Comparison of ENCODE assay signal across 8 mouse cellular contexts in genomic region chr2:13574066-13574800, GRCm38 (mm10). TPM values are rescaled to one million over a fixed set of nuclear protein-coding genes. Genes with fewer than 3 reads are reported as not detected.
DNase-seq lines count a peak whose midpoint lies in the region; ATAC-seq and TF ChIP-seq lines count a peak whose summit lies in the region.

No protein-coding gene starts in this region.

- H3K27ac ChIP-seq in intestine, embryonic 14.5 days (ENCODE audit: low read depth) = peak overlapping the region; percentile 98
- peak overlapping the region; percentile 58 for H3K27ac ChIP-seq in liver, adult 2 months (replicated peaks; ENCODE audit: insufficient read depth, low read depth, low read length)
- H3K27ac ChIP-seq in midbrain, postnatal 0 days (ENCODE audit: low read depth, low read length) = peak overlapping the region; percentile 64

- H3K9me3 ChIP-seq in intestine, embryonic 14.5 days (ENCODE audit: control insufficient read depth, low read length) = no peaks in the 10 kb centered on the region
- H3K9me3 ChIP-seq in midbrain, postnatal 0 days (ENCODE audit: low read length) = no peaks in the 10 kb centered on the region

- H3K79me2 ChIP-seq in liver, adult 2 months (ENCODE audit: control insufficient read depth, insufficient read depth, low read length) = no peaks in the 10 kb centered on the region

- H3K27me3 ChIP-seq in intestine, embryonic 14.5 days (replicated peaks; ENCODE audit: control insufficient read depth, insufficient read depth, low read length) = no peaks in the 10 kb centered on the region
- 0 out of 2 replicates have a peak, but pooled peaks cover 2% of the 10 kb centered on the region for H3K27me3 ChIP-seq in liver, adult 2 months (ENCODE audit: control insufficient read depth, insufficient read depth, low read length)
- no peaks in the 10 kb centered on the region for H3K27me3 ChIP-seq in midbrain, postnatal 0 days (ENCODE audit: insufficient read depth, low read length)

- peak; percentile 63; the same call in 1 of the 2 replicates for TF ChIP-seq POLR2A in liver, adult 2 months (IDR thresholded peaks at IDR 0.05; ENCODE audit: extremely low read depth, insufficient read depth, low read length)

- TF ChIP-seq CTCF in liver, adult 2 months (IDR thresholded peaks at IDR 0.05; ENCODE audit: low read depth, low read length) = no peak
- TF ChIP-seq CTCF in midbrain, postnatal 0 days (IDR thresholded peaks at IDR 0.05) = no peak; the same call in none of the 2 replicates

- H3K36me3 ChIP-seq in intestine, embryonic 14.5 days (ENCODE audit: control insufficient read depth, insufficient read depth, low read length) = peaks cover 24% of the 10 kb centered on the region
- no peaks in the 10 kb centered on the region for H3K36me3 ChIP-seq in liver, adult 2 months (ENCODE audit: control insufficient read depth, insufficient read depth, low read length)
- H3K36me3 ChIP-seq in midbrain, postnatal 0 days (ENCODE audit: insufficient read depth, low read length) = no peaks in the 10 kb centered on the region

- peak overlapping the region; percentile 87 for H3K4me3 ChIP-seq in intestine, embryonic 14.5 days (ENCODE audit: low read depth, low read length)
- peak overlapping the region; percentile 67 for H3K4me3 ChIP-seq in liver, adult 2 months (ENCODE audit: insufficient read depth, low read depth, low read length)
- H3K4me3 ChIP-seq in midbrain, postnatal 0 days (ENCODE audit: low read depth, low read length) = peak overlapping the region; percentile 55

- H3K4me1 ChIP-seq in intestine, embryonic 14.5 days (replicated peaks; ENCODE audit: control insufficient read depth, insufficient read depth, low read length) = peaks cover 13% of the 10 kb centered on the region
- H3K4me1 ChIP-seq in liver, adult 2 months (ENCODE audit: control insufficient read depth, insufficient read depth, low read length) = peaks cover 3% of the 10 kb centered on the region; the same call in 1 of the 2 replicates
- H3K4me1 ChIP-seq in midbrain, postnatal 0 days (ENCODE audit: insufficient read depth, low read length) = 0 out of 2 replicates have a peak, but pooled peaks cover 7% of the 10 kb centered on the region

- peak; percentile 18 for DNase-seq in right cerebral cortex, adult 18-20 months
- DNase-seq in right cerebral cortex, postnatal 36 days (ENCODE audit: low spot score in 2 of 2) = no peak
- peak; percentile 47 to 56 for DNase-seq in cerebellum, postnatal 25 days
- peak; percentile 88 for DNase-seq in gastrocnemius, postnatal 25 days
- peak; percentile 94 for DNase-seq in intestine, embryonic 14.5 days (ENCODE audit: low spot score)
- peak; percentile 24 for DNase-seq in liver, adult 2 months (ENCODE audit: extremely low read depth, low read depth, low spot score)
- peak; percentile 92 for DNase-seq in midbrain, postnatal 0 days (ENCODE audit: low spot score)
- peak; percentile 67 to 82 for DNase-seq in spleen, postnatal 4 days (ENCODE audit: low spot score in 2 of 2)

- H3K4me2 ChIP-seq in intestine, embryonic 14.5 days (ENCODE audit: low read length) = peak overlapping the region; percentile 64
- peak overlapping the region; percentile 88 for H3K4me2 ChIP-seq in midbrain, postnatal 0 days (ENCODE audit: low read depth, low read length, poor library complexity, severe bottlenecking)

- H3K9ac ChIP-seq in intestine, embryonic 14.5 days (ENCODE audit: low read length) = peak overlapping the region; percentile 81
- peak overlapping the region; percentile 54 for H3K9ac ChIP-seq in liver, adult 2 months (ENCODE audit: low read depth, low read length)
- peak overlapping the region; percentile 59 for H3K9ac ChIP-seq in midbrain, postnatal 0 days (replicated peaks; ENCODE audit: low read length, poor library complexity, severe bottlenecking)

- peak; percentile 95 for ATAC-seq in intestine, embryonic 14.5 days (replicated peaks; ENCODE audit: low FRiP score, low TSS enrichment, low read depth)
- ATAC-seq in midbrain, postnatal 0 days (ENCODE audit: low FRiP score) = peak; percentile 89

- under 1% methylated on average over 46 of the region's 46 CpGs for WGBS in intestine, embryonic 14.5 days
- whole genome bisulfite sequencing in liver, adult 2 months = 1% methylated on average over 46 of the region's 46 CpGs
- WGBS in midbrain, postnatal 0 days = under 1% methylated on average over 46 of the region's 46 CpGs

RNA-seq across cellular contexts. Expression of gene Vim, which starts 0.5 kb away (rescaled TPM):
- total RNA-seq in gastrocnemius, postnatal 25 days (2021) = 100 to 1,000 TPM; 144 to 281 TPM
- polyA plus RNA-seq in intestine, embryonic 14.5 days (2014; fragmentation: Nextera tagmentation; extraction: Ambion mirVana) = 503 and 545 TPM in 2 replicates
- total RNA-seq in liver, adult 2 months (2014; rRNA removed) = 18.4 and 23.3 TPM in 2 replicates
- 25.4 and 34.6 TPM in 2 replicates for polyA plus RNA-seq in liver, adult 2 months (2012; rRNA removed)
- 432 and 554 TPM in 2 replicates for total RNA-seq in midbrain, postnatal 0 days (2014; rRNA removed)
- 223 and 244 TPM in 2 replicates for polyA plus RNA-seq in midbrain, postnatal 0 days (2015; fragmentation: Nextera tagmentation; extraction: Ambion mirVana)

RNA-seq across cellular contexts. Expression of gene Trdmt1, which starts 29.8 kb away (rescaled TPM):
- total RNA-seq in gastrocnemius, postnatal 25 days (2021) = 1 to 10 TPM; 3.8 to 4.6 TPM
- 11.2 and 11.5 TPM in 2 replicates for polyA plus RNA-seq in intestine, embryonic 14.5 days (2014; fragmentation: Nextera tagmentation; extraction: Ambion mirVana)
- total RNA-seq in liver, adult 2 months (2014; rRNA removed) = 2.7 and 3.9 TPM in 2 replicates
- polyA plus RNA-seq in liver, adult 2 months (2012; rRNA removed) = 0.68 and 0.83 TPM in 2 replicates
- 6.6 and 8.1 TPM in 2 replicates for total RNA-seq in midbrain, postnatal 0 days (2014; rRNA removed)
- 5.8 and 7.3 TPM in 2 replicates for polyA plus RNA-seq in midbrain, postnatal 0 days (2015; fragmentation: Nextera tagmentation; extraction: Ambion mirVana)

Comparison
In these comparisons a context has a peak if more than half of its experiments do, and no peak if none do; other contexts are left out.
1. DNase-seq: peak in right cerebral cortex, adult 18-20 months (single experiment), cerebellum, postnatal 25 days (2 of 2), gastrocnemius, postnatal 25 days (single experiment), intestine, embryonic 14.5 days (single experiment), liver, adult 2 months (single experiment), midbrain, postnatal 0 days (single experiment) and spleen, postnatal 4 days (2 of 2); none in right cerebral cortex, postnatal 36 days (0 of 2).
2. Peak in every context shown above with its lines, with median percentiles within 50 percentile points of each other: H3K27ac ChIP-seq, H3K4me3 ChIP-seq and H3K9ac ChIP-seq.